Mouse (Mus musculus) limb, embryonic 10.5 days (tissue): ENCODE results near the gene Rgs17. TPM values are rescaled to one million over a fixed set of nuclear protein-coding genes. Genes with fewer than 3 reads are reported as not detected.

Experiments
- polyA plus RNA-seq: library from polyadenylated mRNA; unstranded; fragments of >200 nt; fragmentation: Nextera tagmentation; extraction: Ambion mirVana; gene quantifications from 2 replicates; pipeline ENCODE4 v1.2.1, GENCODE M21; 2016

Rgs17 gene
- polyA plus RNA-seq, 1 experiment from 2014 or later = 0.28 TPM

Other genes with a start within 250 kb of the Rgs17 start
- 106 and 125 TPM in 2 replicates for gene Fbxo5, start 116.8 kb downstream of the Rgs17 start, polyA plus RNA-seq
- 11.5 and 12.6 TPM in 2 replicates for gene Mtrf1l, start 98.5 kb downstream of the Rgs17 start, polyA plus RNA-seq